Mouse (Mus musculus) MEL (cell line): ENCODE results near the gene Epb41. TPM values are rescaled to one million over a fixed set of nuclear protein-coding genes. Genes with fewer than 3 reads are reported as not detected.

Source experiments
- DNase-seq: peaks from one replicate; pipeline ENCODE4 v3.0.0; 2011; ENCODE audit warnings: low read depth, low spot score
- H3K27ac ChIP-seq: 2 replicates; pipeline ENCODE4 v1.5.1; 2012; ENCODE audit warnings: low read depth, mild to moderate bottlenecking, control low read depth, low read length, moderate library complexity; ENCODE audit not compliant: control insufficient read depth
- H3K27me3 ChIP-seq, 2 experiments: fragments of 150-350 bp in 1 of 2; sonication (generic) in 1 of 2; 2 replicates each; pipeline ENCODE4 v1.6.1; 2012; ENCODE audit warnings: low read length in 2 of 2, mild to moderate bottlenecking in 2 of 2, improper control_type of control experiment in 1 of 2, moderate library complexity in 1 of 2; ENCODE audit not compliant: insufficient read depth in 2 of 2, control insufficient read depth in 1 of 2
- H3K36me3 ChIP-seq, 2 experiments: 2 replicates each; pipeline ENCODE4 v1.6.1; 2012 to 2014; ENCODE audit warnings: low read length in 2 of 2, improper control_type of control experiment in 1 of 2, inconsistent platforms in 1 of 2, mild to moderate bottlenecking in 1 of 2; ENCODE audit not compliant: insufficient read depth in 2 of 2, control insufficient read depth in 1 of 2
- H3K4me1 ChIP-seq, 2 experiments: fragments of 150-350 bp in 1 of 2; sonication (generic) in 1 of 2; 2 replicates each; pipeline ENCODE4 v1.6.1; 2012; ENCODE audit warnings: low read length in 2 of 2, improper control_type of control experiment in 1 of 2, mild to moderate bottlenecking in 1 of 2; ENCODE audit not compliant: insufficient read depth in 2 of 2, control insufficient read depth in 1 of 2
- H3K4me3 ChIP-seq, 2 experiments: fragments of 150-350 bp in 1 of 2; sonication (generic) in 1 of 2; 2 replicates each; pipeline ENCODE4 v1.5.1; 2012; ENCODE audit warnings: low read depth in 2 of 2, low read length in 2 of 2, mild to moderate bottlenecking in 2 of 2, moderate library complexity in 2 of 2, control low read depth in 1 of 2, improper control_type of control experiment in 1 of 2; ENCODE audit not compliant: control insufficient read depth in 1 of 2, insufficient read depth in 1 of 2
- H3K79me2 ChIP-seq: 2 replicates; pipeline ENCODE4 v1.6.1; 2012; ENCODE audit warnings: mild to moderate bottlenecking, low read length, moderate library complexity; ENCODE audit not compliant: control insufficient read depth, poor library complexity, insufficient read depth
- H3K9ac ChIP-seq: 2 replicates; pipeline ENCODE4 v1.6.1; 2012; ENCODE audit warnings: low read depth, mild to moderate bottlenecking, control low read depth, low read length, moderate library complexity; ENCODE audit not compliant: control insufficient read depth, poor library complexity, severe bottlenecking
- H3K9me3 ChIP-seq: fragments of 150-350 bp; sonication (generic); replicated peaks from 2 replicates; pipeline ENCODE4 v1.6.1; 2012; ENCODE audit warnings: mild to moderate bottlenecking, low read length, improper control_type of control experiment, moderate library complexity; ENCODE audit not compliant: insufficient read depth
- CTCF ChIP-seq, 3 experiments: IDR thresholded peaks in 2 of 3; conservative IDR thresholded peaks in 1 of 3; 2 replicates each; pipeline ENCODE4 v1.5.1; 2011 to 2012; ENCODE audit warnings: low read length in 3 of 3, low read depth in 2 of 3, mild to moderate bottlenecking in 2 of 3, improper control_type of control experiment in 1 of 3, inconsistent platforms in 1 of 3, mixed read lengths in 1 of 3, moderate library complexity in 1 of 3; ENCODE audit not compliant: control insufficient read depth in 1 of 3, insufficient read depth in 1 of 3, poor library complexity in 1 of 3, severe bottlenecking in 1 of 3
- EP300 ChIP-seq, 2 experiments: IDR thresholded peaks; 2 replicates each; pipeline ENCODE4 v1.6.1; 2011; ENCODE audit warnings: improper control_type of control experiment in 2 of 2, low read length in 2 of 2, low read depth in 1 of 2, mild to moderate bottlenecking in 1 of 2
- GATA1 ChIP-seq: IDR thresholded peaks from 2 replicates; pipeline ENCODE4 v1.6.1; 2011; ENCODE audit warnings: low read depth, low read length, improper control_type of control experiment
- KAT2A ChIP-seq: conservative IDR thresholded peaks from 2 replicates; pipeline ENCODE4 v1.6.1; 2012; ENCODE audit warnings: low read depth, low read length, improper control_type of control experiment, inconsistent platforms
- MAZ ChIP-seq: IDR thresholded peaks from 2 replicates; pipeline ENCODE4 v1.6.1; 2012; ENCODE audit warnings: low read depth, mild to moderate bottlenecking, inconsistent platforms, low read length, improper control_type of control experiment
- MYB ChIP-seq: IDR thresholded peaks from 2 replicates; pipeline ENCODE4 v1.6.1; 2011; ENCODE audit warnings: mild to moderate bottlenecking, low read depth, low read length, improper control_type of control experiment
- NRF1 ChIP-seq: IDR thresholded peaks from 2 replicates; pipeline ENCODE4 v1.6.1; 2014; ENCODE audit warnings: low read depth, mild to moderate bottlenecking, inconsistent platforms, low read length, improper control_type of control experiment, moderate library complexity; ENCODE audit not compliant: poor library complexity, insufficient read depth, severe bottlenecking
- POLR2AphosphoS2 ChIP-seq: IDR thresholded peaks from 2 replicates; pipeline ENCODE4 v1.6.1; 2011; ENCODE audit warnings: low read length, improper control_type of control experiment
- RAD21 ChIP-seq: IDR thresholded peaks from 2 replicates; pipeline ENCODE4 v1.6.1; 2011; ENCODE audit warnings: mild to moderate bottlenecking, low read depth, low read length, improper control_type of control experiment
- RCOR1 ChIP-seq: IDR thresholded peaks from 2 replicates; pipeline ENCODE4 v1.6.1; 2012; ENCODE audit warnings: low read depth, mild to moderate bottlenecking, inconsistent platforms, low read length, improper control_type of control experiment
- SMC3 ChIP-seq: IDR thresholded peaks from 2 replicates; pipeline ENCODE4 v1.6.1; 2011; ENCODE audit warnings: low read depth, low read length, improper control_type of control experiment
- TAL1 ChIP-seq: IDR thresholded peaks from 2 replicates; pipeline ENCODE4 v1.6.1; 2012; ENCODE audit warnings: mild to moderate bottlenecking, inconsistent platforms, low read length, moderate library complexity, mixed read lengths
- UBTF ChIP-seq: IDR thresholded peaks from 2 replicates; pipeline ENCODE4 v1.6.1; 2012; ENCODE audit warnings: low read depth, mild to moderate bottlenecking, inconsistent platforms, low read length, improper control_type of control experiment, moderate library complexity, borderline replicate concordance; ENCODE audit not compliant: insufficient read depth
- ZNF384 ChIP-seq: IDR thresholded peaks from 2 replicates; pipeline ENCODE4 v1.6.1; 2012; ENCODE audit warnings: low read depth, mild to moderate bottlenecking, inconsistent platforms, low read length, improper control_type of control experiment
- polyA plus RNA-seq, 2 experiments: library from polyadenylated mRNA; stranded (reverse) in 1 of 2; unstranded in 1 of 2; fragments of >175 nt in 1 of 2; fragments of >200 nt in 1 of 2; gene quantifications; 2 replicates each; pipeline versions ENCODE4 v1.2.1 to v1.2.4; 2012; ENCODE audit warnings: low replicate concordance in 2 of 2, low read depth in 1 of 2; ENCODE audit not compliant: insufficient read length in 2 of 2, insufficient read depth in 1 of 2, missing spikeins in 1 of 2
- total RNA-seq: library from RNA; depleted of rRNA; stranded (reverse); fragments of 300-350 nt; gene quantifications from 2 replicates; pipeline ENCODE4 v1.2.3, GENCODE M21; 2012

Gene Epb41
- total and polyA plus RNA-seq, 3 experiments, result 36.5 to 115 (median 44.3) TPM

GRCm38 (mm10) chr4:132074933-132075769, at the start of gene Epb41 (continued):
- peak; percentile 94 for TF ChIP-seq POLR2AphosphoS2
- TF ChIP-seq ZNF384, result no peak
- no peak for TF ChIP-seq MYB
- TF ChIP-seq UBTF, result 0 out of 2 replicates have a peak, but pooled peaks have one; percentile 34
- TF ChIP-seq GATA1, result no peak
- TF ChIP-seq, all 39 proteins: peak for 21

- H3K4me1 ChIP-seq, result no peaks in the 10 kb centered on the region
- peaks cover 6% of the 10 kb centered on the region in 2 experiments for H3K27me3 ChIP-seq
- H3K79me2 ChIP-seq, result no peaks in the 10 kb centered on the region
- no peak for TF ChIP-seq NRF1
- no peak for TF ChIP-seq MAZ
- no peak for TF ChIP-seq RCOR1
- no peak for DNase-seq
- no peak overlapping the region for H3K27ac ChIP-seq
- no peaks in the 10 kb centered on the region for H3K9me3 ChIP-seq
- H3K4me3 ChIP-seq, result no peak overlapping the region
- no peaks in the 10 kb centered on the region for H3K36me3 ChIP-seq
- no peak overlapping the region for H3K9ac ChIP-seq
Observed at GRCm38 (mm10) chr4:132123166-132123565, 48.0 kb upstream of the Epb41 start.

DNA sequence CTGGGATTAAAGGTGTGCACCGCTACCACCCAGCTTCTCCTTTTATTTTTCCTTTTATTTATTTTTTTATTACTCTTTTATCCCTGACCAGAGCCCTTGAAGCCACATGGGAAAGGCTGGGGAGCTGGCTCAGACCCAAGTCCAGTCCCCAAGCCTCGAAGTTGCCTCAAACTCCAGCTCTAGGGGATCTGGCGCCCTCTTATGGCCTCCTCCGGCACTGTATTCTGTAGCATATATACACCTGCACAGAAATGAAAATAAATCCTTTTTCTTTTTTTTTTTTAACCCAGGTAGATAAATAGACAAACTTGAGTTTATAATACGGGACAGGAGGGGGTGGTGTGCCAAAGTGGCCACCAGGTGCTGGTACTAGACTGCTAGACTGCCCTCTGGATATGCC, 46.6 kb upstream of the Epb41 start:
- TF ChIP-seq RAD21 (peak; percentile 36), SMC3 (peak; percentile 47), KAT2A (no peak), EP300 (IDR thresholded peaks at IDR 0.05; ENCODE audit: low read depth in 1 of 2, low read length in 2 of 2) (no peak), CTCF (IDR thresholded peaks at IDR 0.05 in 2 of 3, conservative IDR thresholded peaks at IDR 0.05 in 1 of 3; ENCODE audit: control insufficient read depth in 1 of 3, insufficient read depth in 1 of 3, low read depth in 2 of 3, low read length in 3 of 3, poor library complexity in 1 of 3, severe bottlenecking in 1 of 3) (peak; percentile 53 to 63 (median 58)), TAL1 (no peak)
- no peak overlapping the region for H3K4me3 ChIP-seq
- H3K27me3 ChIP-seq, result peaks cover 9 to 10% of the 10 kb centered on the region in 2 experiments

More for the DNA sequence above, 46.6 kb upstream of the Epb41 start:
- H3K79me2 ChIP-seq, result no peaks in the 10 kb centered on the region
- H3K9ac ChIP-seq, result no peak overlapping the region
- no peaks in the 10 kb centered on the region for H3K36me3 ChIP-seq
- no peak for DNase-seq
- H3K9me3 ChIP-seq, result no peaks in the 10 kb centered on the region
- no peaks in the 10 kb centered on the region for H3K4me1 ChIP-seq
- no peak overlapping the region for H3K27ac ChIP-seq
